In the genomic region with DNA sequence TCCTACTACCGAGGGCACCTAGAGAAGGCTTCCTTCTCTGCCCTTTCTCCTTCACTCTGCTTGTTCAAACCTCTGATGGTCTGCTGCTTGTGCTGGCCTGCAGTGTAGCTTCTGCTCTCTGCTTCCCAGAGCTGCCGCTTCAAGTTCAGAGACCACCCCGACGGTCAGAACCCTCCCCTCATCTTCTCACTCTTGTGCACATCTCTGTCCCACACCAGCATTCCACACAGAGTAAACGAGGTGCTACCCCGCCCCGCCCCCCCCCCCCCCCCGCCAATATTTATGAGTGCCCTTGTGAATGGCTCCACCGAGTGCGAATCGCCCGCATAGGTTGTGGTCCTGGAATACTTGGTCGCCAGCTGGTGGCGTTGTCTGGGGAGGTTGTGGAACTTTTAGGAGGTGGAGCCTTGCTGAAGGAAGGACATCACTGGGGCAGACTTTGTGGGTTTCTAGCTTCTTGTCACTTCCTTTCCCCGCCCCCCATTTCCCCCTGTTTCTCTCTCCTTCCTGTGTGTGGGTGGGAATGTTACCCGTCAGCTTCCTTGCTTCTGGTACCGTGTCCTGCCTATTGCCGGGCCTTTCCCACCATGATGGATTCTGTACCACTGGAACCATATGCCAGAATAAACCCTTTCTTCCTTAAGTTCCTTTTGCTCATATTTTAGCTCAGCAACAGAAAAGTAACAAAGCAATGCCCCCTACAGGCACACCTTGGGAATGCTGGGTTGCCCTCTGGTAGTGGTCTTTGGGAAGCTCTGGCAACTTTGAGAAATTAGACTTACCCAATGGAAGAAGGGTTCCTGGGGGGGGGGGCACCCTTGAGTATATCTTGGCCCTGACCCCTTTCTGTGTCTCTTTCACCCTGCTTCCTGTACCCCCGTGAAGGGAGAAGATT, we compare ENCODE assay signal across 8 mouse cellular contexts. TPM values are rescaled to one million over a fixed set of nuclear protein-coding genes. Genes with fewer than 3 reads are reported as not detected.
A peak's percentile ranks its signal among the peaks of the same experiment; 100 is the strongest.
DNase-seq lines count a peak whose midpoint lies in the region; ATAC-seq and TF ChIP-seq lines count a peak whose summit lies in the region.

No protein-coding gene starts in this region.

- peaks cover 18% of the 10 kb centered on the region for H3K4me1 ChIP-seq in midbrain, embryonic 10.5 days
- H3K4me1 ChIP-seq in midbrain, embryonic 16.5 days (ENCODE audit: control insufficient read depth, insufficient read depth, low read length): peaks cover 10% of the 10 kb centered on the region
- peaks cover 3% of the 10 kb centered on the region; the same call in 1 of the 2 replicates for H3K4me1 ChIP-seq in bone marrow, adult 2 months (ENCODE audit: control insufficient read depth, insufficient read depth, low read length)
- peaks cover 4% of the 10 kb centered on the region for H3K4me1 ChIP-seq in lung, adult 2 months (ENCODE audit: control insufficient read depth, insufficient read depth, low read length)
- H3K4me1 ChIP-seq in stomach, embryonic 15.5 days: peaks cover 8% of the 10 kb centered on the region; the same call in 1 of the 2 replicates

- no peak for DNase-seq in midbrain, embryonic 10.5 days (ENCODE audit: low spot score)
- DNase-seq in kidney, adult 11 months: peak; percentile 48
- DNase-seq in lung, adult 2 months: no peak
- no peak for DNase-seq in left cerebral cortex, adult 9 months (ENCODE audit: low spot score in 2 of 2)
- DNase-seq in frontal cortex, postnatal 10 days (ENCODE audit: low spot score in 2 of 2): no peak

- no peak overlapping the region for H3K9ac ChIP-seq in midbrain, embryonic 16.5 days (ENCODE audit: low read depth, low read length)
- H3K9ac ChIP-seq in stomach, embryonic 15.5 days: no peak overlapping the region

- no peak for TF ChIP-seq POLR2A in bone marrow, adult 2 months (IDR thresholded peaks at IDR 0.05; ENCODE audit: borderline replicate concordance, control insufficient read depth, low read depth, low read length)
- TF ChIP-seq POLR2A in lung, adult 2 months (IDR thresholded peaks at IDR 0.05; ENCODE audit: borderline replicate concordance, extremely low read depth, low read depth, low read length): no peak

- TF ChIP-seq CTCF in bone marrow, adult 2 months (IDR thresholded peaks at IDR 0.05; ENCODE audit: control insufficient read depth, insufficient read depth, low read length): peak; percentile 32; the same call in 1 of the 2 replicates
- peak; percentile 34; the same call in 1 of the 2 replicates for TF ChIP-seq CTCF in lung, adult 2 months (IDR thresholded peaks at IDR 0.05; ENCODE audit: insufficient read depth, low read length)

- no peak for ATAC-seq in midbrain, embryonic 16.5 days
- ATAC-seq in stomach, embryonic 15.5 days (ENCODE audit: insufficient read depth, low FRiP score, low read depth): no peak

- no peak overlapping the region for H3K4me3 ChIP-seq in midbrain, embryonic 10.5 days
- no peak overlapping the region for H3K4me3 ChIP-seq in midbrain, embryonic 16.5 days (ENCODE audit: low read depth, low read length)
- peak overlapping the region; percentile 42 for H3K4me3 ChIP-seq in bone marrow, adult 2 months (replicated peaks; ENCODE audit: control insufficient read depth, low read depth, low read length)
- H3K4me3 ChIP-seq in lung, adult 2 months (replicated peaks; ENCODE audit: extremely low read depth, low read depth, low read length): no peak overlapping the region
- no peak overlapping the region for H3K4me3 ChIP-seq in stomach, embryonic 15.5 days (replicated peaks)

- no peaks in the 10 kb centered on the region for H3K36me3 ChIP-seq in midbrain, embryonic 10.5 days
- H3K36me3 ChIP-seq in midbrain, embryonic 16.5 days (ENCODE audit: control insufficient read depth, insufficient read depth, low read length): no peaks in the 10 kb centered on the region
- no peaks in the 10 kb centered on the region for H3K36me3 ChIP-seq in stomach, embryonic 15.5 days

- no peak overlapping the region for H3K4me2 ChIP-seq in midbrain, embryonic 16.5 days (ENCODE audit: low read length)
- peak overlapping the region; percentile 29 for H3K4me2 ChIP-seq in stomach, embryonic 15.5 days

- 52% methylated on average over 15 of the region's 19 CpGs for WGBS in midbrain, embryonic 10.5 days
- WGBS in midbrain, embryonic 16.5 days: 50% methylated on average over 19 of the region's 19 CpGs
- 13% methylated on average over 19 of the region's 19 CpGs for WGBS in bone marrow, adult 2 months
- WGBS in lung, adult 2 months: 30% methylated on average over 19 of the region's 19 CpGs
- 32% methylated on average over 19 of the region's 19 CpGs for WGBS in stomach, embryonic 15.5 days

- H3K27me3 ChIP-seq in midbrain, embryonic 10.5 days (ENCODE audit: low read depth, poor library complexity, severe bottlenecking): no peaks in the 10 kb centered on the region
- no peaks in the 10 kb centered on the region for H3K27me3 ChIP-seq in midbrain, embryonic 16.5 days (ENCODE audit: control insufficient read depth, insufficient read depth, low read depth, low read length)
- no peaks in the 10 kb centered on the region for H3K27me3 ChIP-seq in stomach, embryonic 15.5 days (replicated peaks)

- H3K27ac ChIP-seq in midbrain, embryonic 10.5 days (replicated peaks): peak overlapping the region; percentile 42; the same call in 1 of the 2 replicates
- no peak overlapping the region for H3K27ac ChIP-seq in midbrain, embryonic 16.5 days (ENCODE audit: low read length)
- peak overlapping the region; percentile 91 for H3K27ac ChIP-seq in bone marrow, adult 2 months (ENCODE audit: control insufficient read depth, insufficient read depth, low read depth, low read length, poor library complexity)
- H3K27ac ChIP-seq in stomach, embryonic 15.5 days: no peak overlapping the region

- H3K9me3 ChIP-seq in midbrain, embryonic 10.5 days (replicated peaks): no peaks in the 10 kb centered on the region
- H3K9me3 ChIP-seq in midbrain, embryonic 16.5 days (replicated peaks; ENCODE audit: control insufficient read depth, low read length, poor library complexity, severe bottlenecking): no peaks in the 10 kb centered on the region
- no peaks in the 10 kb centered on the region for H3K9me3 ChIP-seq in stomach, embryonic 15.5 days

RNA-seq across cellular contexts. Expression of gene Gramd1a, which starts 0.6 kb away (rescaled TPM):
- 90.0 and 120 TPM in 2 replicates for polyA plus RNA-seq in midbrain, embryonic 10.5 days (2016; fragmentation: Nextera tagmentation; extraction: Ambion mirVana)
- polyA plus RNA-seq in midbrain, embryonic 16.5 days (2015; fragmentation: Nextera tagmentation; extraction: Ambion mirVana): 239 and 246 TPM in 2 replicates
- polyA plus RNA-seq in bone marrow, adult 2 months (2011; ENCODE audit: insufficient read depth, insufficient read length, low replicate concordance, missing spikeins): 73.7 and 144 TPM in 2 replicates
- 103 and 113 TPM in 2 replicates for polyA plus RNA-seq in lung, adult 2 months (2012; rRNA removed)
- polyA plus RNA-seq in stomach, embryonic 15.5 days (2015; fragmentation: Nextera tagmentation; extraction: Ambion mirVana): 52.6 and 54.6 TPM in 2 replicates

RNA-seq across cellular contexts. Expression of gene Scn1b, which starts 29.5 kb away (rescaled TPM):
- 0.55 and 0.80 TPM in 2 replicates for polyA plus RNA-seq in midbrain, embryonic 10.5 days (2016; fragmentation: Nextera tagmentation; extraction: Ambion mirVana)
- polyA plus RNA-seq in midbrain, embryonic 16.5 days (2015; fragmentation: Nextera tagmentation; extraction: Ambion mirVana): 7.4 and 12.2 TPM in 2 replicates
- 4.3 and 6.2 TPM in 2 replicates for polyA plus RNA-seq in bone marrow, adult 2 months (2011; ENCODE audit: insufficient read depth, insufficient read length, low replicate concordance, missing spikeins)
- polyA plus RNA-seq in lung, adult 2 months (2012; rRNA removed): 26.6 and 43.9 TPM in 2 replicates
- polyA plus RNA-seq in stomach, embryonic 15.5 days (2015; fragmentation: Nextera tagmentation; extraction: Ambion mirVana): 2.1 and 2.9 TPM in 2 replicates

RNA-seq across cellular contexts. Expression of gene Hpn, which starts 41.2 kb away (rescaled TPM):
- polyA plus RNA-seq in midbrain, embryonic 10.5 days (2016; fragmentation: Nextera tagmentation; extraction: Ambion mirVana): 1.00 and 1.5 TPM in 2 replicates
- polyA plus RNA-seq in midbrain, embryonic 16.5 days (2015; fragmentation: Nextera tagmentation; extraction: Ambion mirVana): 0.21 TPM in 1 of 2 replicates, not detected in the other
- polyA plus RNA-seq in bone marrow, adult 2 months (2011; ENCODE audit: insufficient read depth, insufficient read length, low replicate concordance, missing spikeins): 38.2 and 59.6 TPM in 2 replicates
- polyA plus RNA-seq in lung, adult 2 months (2012; rRNA removed): 30.1 and 34.5 TPM in 2 replicates
- 35.3 and 36.9 TPM in 2 replicates for polyA plus RNA-seq in stomach, embryonic 15.5 days (2015; fragmentation: Nextera tagmentation; extraction: Ambion mirVana)

Comparison
In these comparisons a context has a peak if more than half of its experiments do, and no peak if none do; other contexts are left out.
1. H3K27ac ChIP-seq: peak in midbrain, embryonic 10.5 days (single experiment) and bone marrow, adult 2 months (single experiment); none in midbrain, embryonic 16.5 days (single experiment) and stomach, embryonic 15.5 days (single experiment).
2. RNA of gene Hpn, which starts 41.2 kb away (polyA plus RNA-seq): 38.2 to 59.6 TPM in bone marrow, adult 2 months, 35.3 to 36.9 TPM in stomach, embryonic 15.5 days and 30.1 to 34.5 TPM in lung, adult 2 months; 1.00 to 1.5 TPM in midbrain, embryonic 10.5 days and 0.21 TPM in midbrain, embryonic 16.5 days; every median in the first group is over 10 times any median in the second.